Mouse (Mus musculus) small intestine, adult 2 months (tissue): ENCODE results near the gene Chadl. TPM values are rescaled to one million over a fixed set of nuclear protein-coding genes. Genes with fewer than 3 reads are reported as not detected.

ENCODE experiments used
- H3K27ac ChIP-seq: fragments of 200-500 bp; 2 replicates; pipeline ENCODE4 v1.5.1; 2012; ENCODE audit warnings: low read depth, low read length, control low read depth, inconsistent platforms; ENCODE audit not compliant: insufficient read depth
- H3K27me3 ChIP-seq: fragments of 200-500 bp; 2 replicates; pipeline ENCODE4 v1.6.1; 2012; ENCODE audit warnings: mild to moderate bottlenecking, moderate library complexity, low read length, inconsistent platforms; ENCODE audit not compliant: control insufficient read depth, insufficient read depth
- H3K36me3 ChIP-seq: fragments of 200-500 bp; 2 replicates; pipeline ENCODE4 v1.6.1; 2012; ENCODE audit warnings: mild to moderate bottlenecking, low read length, control low read depth, inconsistent platforms; ENCODE audit not compliant: control insufficient read depth, insufficient read depth
- H3K4me1 ChIP-seq: fragments of 200-500 bp; 2 replicates; pipeline ENCODE4 v1.6.1; 2012; ENCODE audit warnings: low read length, inconsistent platforms, mixed read lengths; ENCODE audit not compliant: control insufficient read depth, insufficient read depth, insufficient read length
- H3K4me3 ChIP-seq: fragments of 200-500 bp; 2 replicates; pipeline ENCODE4 v1.5.1; 2012; ENCODE audit warnings: low read depth, mild to moderate bottlenecking, control low read depth, inconsistent platforms, low read length, moderate library complexity
- CTCF ChIP-seq: fragments of 200-500 bp; IDR thresholded peaks from 2 replicates; pipeline ENCODE4 v1.5.1; 2012; ENCODE audit warnings: low read depth, mild to moderate bottlenecking, control low read depth, inconsistent platforms, low read length, moderate library complexity, mixed read lengths; ENCODE audit not compliant: insufficient replicate concordance, insufficient read length; ENCODE audit errors: extremely low read depth
- POLR2A ChIP-seq: fragments of 200-500 bp; IDR thresholded peaks from 2 replicates; pipeline ENCODE4 v1.6.1; 2012; ENCODE audit warnings: low read depth, mild to moderate bottlenecking, control low read depth, inconsistent platforms, low read length, moderate library complexity
- WGBS: fragments of 180-500 bp; shearing (Covaris S2); methylation state at CpG from one replicate; pipeline ENCODE4 v1.1.7; 2018; 5-methylcytosine and 5-hydroxymethylcytosine counted together
- polyA plus RNA-seq: library from polyadenylated mRNA; depleted of rRNA; stranded (reverse); fragments of >200 nt; gene quantifications from 2 replicates; pipeline ENCODE4 v1.2.3, GENCODE M21; 2012

Chadl gene
- polyA plus RNA-seq, 1 experiment, result 2.0 TPM

GRCm38 (mm10) chr15:81676637-81677036 is 20.4 kb downstream of the Chadl start:
- no peaks in the 10 kb centered on the region for H3K4me1 ChIP-seq

GRCm38 (mm10) chr15:81670231-81670640 is 26.9 kb downstream of the Chadl start:
- H3K36me3 ChIP-seq, result peaks cover 28% of the 10 kb centered on the region
- TF ChIP-seq CTCF (peak; percentile 57; the same call in 1 of the 2 replicates), POLR2A (no peak)
- H3K27ac ChIP-seq, result no peak overlapping the region
- no peak overlapping the region for H3K4me3 ChIP-seq
- 76% methylated on average over 4 of the region's 4 CpGs for WGBS
- no peaks in the 10 kb centered on the region for H3K4me1 ChIP-seq
- no peaks in the 10 kb centered on the region for H3K27me3 ChIP-seq

More at GRCm38 (mm10) chr15:81676637-81677036, 20.4 kb downstream of the Chadl start:
- Histone ChIP-seq H3K27me3 (no peaks in the 10 kb centered on the region), H3K36me3 (peaks cover 22% of the 10 kb centered on the region), H3K27ac (no peak overlapping the region), H3K4me3 (no peak overlapping the region)
- TF ChIP-seq POLR2A, result no peak
- TF ChIP-seq CTCF, result no peak
- WGBS, result 55% methylated on average over 3 of the region's 3 CpGs

- Histone ChIP-seq H3K4me1 (0 out of 2 replicates have a peak, but pooled peaks cover 2% of the 10 kb centered on the region), H3K27ac (no peak overlapping the region), H3K36me3 (peaks cover 19% of the 10 kb centered on the region), H3K4me3 (no peak overlapping the region), H3K27me3 (no peaks in the 10 kb centered on the region)
- WGBS, result 90% methylated on average over 10 of the region's 10 CpGs
- TF ChIP-seq POLR2A (no peak), CTCF (no peak)
Measured at GRCm38 (mm10) chr15:81666957-81667356, 30.1 kb downstream of the Chadl start.

- H3K27me3 ChIP-seq, result no peaks in the 10 kb centered on the region
- H3K27ac ChIP-seq, result peak within 1 kb of the TSS; percentile 8
- TF ChIP-seq POLR2A, result no peak
- TF ChIP-seq CTCF, result no peak
- peaks cover 9% of the 10 kb centered on the region; the same call in 1 of the 2 replicates for H3K36me3 ChIP-seq
- peak within 1 kb of the TSS; percentile 85 for H3K4me3 ChIP-seq
- WGBS, result under 1% methylated on average over 55 of the region's 55 CpGs
- 0 out of 2 replicates have a peak, but pooled peaks cover 2% of the 10 kb centered on the region for H3K4me1 ChIP-seq
Measured at GRCm38 (mm10) chr15:81663697-81664561, 33.2 kb downstream of the Chadl start, which contains the start of gene L3mbtl2. TSS of gene L3mbtl2 (plus strand) at chr15:81663889.

GRCm38 (mm10) chr15:81663281-81663680 is 33.8 kb downstream of the Chadl start:
- Histone ChIP-seq H3K4me1 (0 out of 2 replicates have a peak, but pooled peaks cover 2% of the 10 kb centered on the region), H3K36me3 (peaks cover 8% of the 10 kb centered on the region; the same call in 1 of the 2 replicates), H3K27me3 (no peaks in the 10 kb centered on the region), H3K27ac (no peak overlapping the region), H3K4me3 (peak overlapping the region; percentile 85)
- WGBS, result 51% methylated on average over 10 of the region's 10 CpGs
- TF ChIP-seq POLR2A (no peak), CTCF (no peak)

GRCm38 (mm10) chr15:81661701-81662100 is 35.4 kb downstream of the Chadl start:
- H3K4me3 ChIP-seq, result no peak overlapping the region
- TF ChIP-seq POLR2A (no peak), CTCF (no peak)
- no peak overlapping the region for H3K27ac ChIP-seq
- no peaks in the 10 kb centered on the region for H3K27me3 ChIP-seq
- 0 out of 2 replicates have a peak, but pooled peaks cover 2% of the 10 kb centered on the region for H3K4me1 ChIP-seq
- no peaks in the 10 kb centered on the region for H3K36me3 ChIP-seq
- WGBS, result 78% methylated on average over 2 of the region's 2 CpGs

GRCm38 (mm10) chr15:81650636-81651035 is 46.5 kb downstream of the Chadl start:
- Histone ChIP-seq H3K36me3 (peaks cover 47% of the 10 kb centered on the region), H3K27ac (no peak overlapping the region), H3K27me3 (no peaks in the 10 kb centered on the region), H3K4me3 (no peak overlapping the region), H3K4me1 (no peaks in the 10 kb centered on the region)
- no peak for TF ChIP-seq CTCF
- no peak for TF ChIP-seq POLR2A
- WGBS, result 78% methylated on average over 7 of the region's 7 CpGs
